Mouse (Mus musculus) embryonic facial prominence, embryonic 10.5 days (tissue): Measurements from ENCODE around the gene Tradd. TPM values are rescaled to one million over a fixed set of nuclear protein-coding genes. Genes with fewer than 3 reads are reported as not detected.

ENCODE experiments used
- DNase-seq: peaks from one replicate; pipeline ENCODE4 v3.0.0-alpha.2; 2017; ENCODE audit warnings: low spot score
- H3K27ac ChIP-seq: fragments of 300-500 bp; sonication (generic); replicated peaks from 2 replicates; pipeline ENCODE4 v1.5.1; 2016; ENCODE audit warnings: mild to moderate bottlenecking
- H3K27me3 ChIP-seq: fragments of 300-500 bp; sonication (generic); replicated peaks from 2 replicates; pipeline ENCODE4 v1.6.1; 2016; ENCODE audit warnings: low read depth, mild to moderate bottlenecking; ENCODE audit not compliant: poor library complexity, severe bottlenecking
- H3K36me3 ChIP-seq: fragments of 300-500 bp; sonication (generic); replicated peaks from 2 replicates; pipeline ENCODE4 v1.6.1; 2016; ENCODE audit warnings: mild to moderate bottlenecking, moderate library complexity
- H3K4me1 ChIP-seq: fragments of 300-500 bp; sonication (generic); 2 replicates; pipeline ENCODE4 v1.6.1; 2016
- H3K4me3 ChIP-seq: fragments of 300-500 bp; sonication (generic); 2 replicates; pipeline ENCODE4 v1.5.1; 2016; ENCODE audit warnings: mild to moderate bottlenecking, moderate library complexity
- H3K9me3 ChIP-seq: fragments of 300-500 bp; sonication (generic); 2 replicates; pipeline ENCODE4 v1.6.1; 2016; ENCODE audit warnings: mild to moderate bottlenecking
- WGBS: fragments of 180-500 bp; shearing (Covaris S2); methylation state at CpG from one replicate; pipeline ENCODE4 v1.1.7; 2016; 5-methylcytosine and 5-hydroxymethylcytosine counted together
- polyA plus RNA-seq: library from polyadenylated mRNA; unstranded; fragments of >200 nt; fragmentation: Nextera tagmentation; extraction: Ambion mirVana; gene quantifications from 2 replicates; pipeline ENCODE4 v1.2.1, GENCODE M21; 2016

Tradd gene
- polyA plus RNA-seq, 1 experiment from 2014 or later: 16.7 TPM

DNA sequence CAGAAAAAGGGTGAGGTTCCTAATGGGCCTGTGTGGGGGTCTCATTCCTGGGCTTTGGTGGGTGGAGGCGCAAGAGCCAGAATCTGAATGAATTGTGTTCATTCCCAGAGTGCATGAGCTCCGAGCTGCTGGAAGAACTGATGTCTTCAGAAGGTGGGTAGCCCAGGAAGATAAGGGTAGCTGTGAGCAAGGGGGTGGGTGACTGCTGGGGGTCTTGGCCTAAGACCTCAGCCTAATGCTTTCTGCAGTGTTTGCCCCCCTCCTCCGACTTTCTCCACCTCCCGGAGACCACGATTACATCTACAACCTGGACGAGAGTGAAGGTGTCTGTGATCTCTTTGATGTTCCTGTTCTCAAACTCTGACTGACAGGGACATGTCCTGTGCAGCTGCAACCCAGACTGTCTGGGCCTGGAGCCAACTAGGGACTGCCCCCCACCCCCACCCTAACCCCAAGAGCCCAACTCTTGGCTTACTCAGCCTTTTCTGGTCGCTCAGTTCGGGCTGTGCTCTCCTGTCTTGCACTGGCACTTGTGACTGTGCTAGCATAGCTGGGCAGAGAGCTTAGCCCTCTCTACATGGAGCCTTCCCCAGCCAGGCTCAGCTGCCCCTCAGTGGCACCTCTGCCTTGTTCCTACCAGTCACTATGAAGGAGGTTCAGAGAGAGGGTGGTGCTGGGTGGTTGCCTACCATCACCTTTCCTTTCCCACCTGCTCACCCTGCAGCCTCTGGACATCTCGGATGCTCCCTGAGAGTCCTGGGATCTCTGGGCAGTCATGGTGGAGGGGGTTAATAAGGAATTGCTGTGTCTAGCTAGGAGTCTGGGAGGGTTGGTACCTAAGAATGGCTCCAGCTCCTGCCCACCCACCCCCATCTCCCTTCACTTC is 40.2 kb upstream of the Tradd start:
- Histone ChIP-seq H3K9me3 (no peaks in the 10 kb centered on the region), H3K36me3 (peaks cover 87% of the 10 kb centered on the region)
- no peak for DNase-seq

DNA sequence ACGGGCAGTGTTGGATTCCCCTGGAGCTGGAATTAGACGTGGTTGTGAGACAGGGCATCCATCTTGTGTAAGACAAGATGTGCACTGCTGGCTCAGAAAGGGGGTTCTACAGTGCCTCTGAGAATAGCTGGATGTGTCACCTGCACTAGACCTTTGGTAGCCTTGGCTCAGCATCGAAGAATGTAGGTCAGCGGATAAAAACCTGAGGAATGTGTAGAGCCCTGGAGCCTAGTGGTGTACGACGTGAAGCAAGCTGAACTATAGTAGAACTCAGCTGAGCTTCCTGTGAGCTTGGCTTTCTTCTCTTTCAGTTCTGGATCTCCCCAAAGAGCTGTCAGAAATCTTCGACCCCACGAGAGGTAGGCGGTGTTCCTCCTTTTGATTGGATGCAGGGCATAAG is 39.5 kb upstream of the Tradd start:
- H3K4me1 ChIP-seq: peaks cover 31% of the 10 kb centered on the region
- no peaks in the 10 kb centered on the region for H3K27me3 ChIP-seq
- no peak overlapping the region for H3K4me3 ChIP-seq
- H3K9me3 ChIP-seq: no peaks in the 10 kb centered on the region
- DNase-seq: no peak
- WGBS: 86% methylated on average over 9 of the region's 9 CpGs
- peaks cover 86% of the 10 kb centered on the region for H3K36me3 ChIP-seq
- H3K27ac ChIP-seq: no peak overlapping the region

More for the DNA sequence above, 40.2 kb upstream of the Tradd start:
- Histone ChIP-seq H3K27ac (no peak overlapping the region), H3K4me3 (no peak overlapping the region), H3K27me3 (no peaks in the 10 kb centered on the region), H3K4me1 (peaks cover 27% of the 10 kb centered on the region)
- 83% methylated on average over 9 of the region's 9 CpGs for WGBS

DNA sequence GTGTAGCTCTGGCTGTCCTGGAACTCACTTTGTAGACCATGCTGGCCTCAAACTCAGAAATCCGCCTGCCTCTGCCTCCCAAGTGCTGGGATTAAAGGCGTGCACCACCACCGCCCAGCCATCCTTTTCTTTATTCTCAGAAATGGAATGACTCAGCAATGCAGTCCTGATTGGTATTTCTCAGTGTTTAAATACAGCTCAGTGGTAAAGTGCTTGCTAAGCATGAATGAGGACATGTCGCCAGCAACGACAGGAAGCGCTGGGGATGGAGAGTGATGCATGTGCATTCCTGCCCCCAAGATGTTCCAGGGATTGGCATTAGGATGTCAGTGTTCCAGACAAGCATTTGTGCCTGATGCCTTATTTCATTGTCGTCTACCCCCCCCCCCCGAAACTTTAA is 39.0 kb upstream of the Tradd start:
- 87% methylated on average over 8 of the region's 8 CpGs for WGBS
- H3K4me3 ChIP-seq: no peak overlapping the region
- H3K27ac ChIP-seq: no peak overlapping the region
- H3K9me3 ChIP-seq: no peaks in the 10 kb centered on the region
- H3K4me1 ChIP-seq: peaks cover 35% of the 10 kb centered on the region
- DNase-seq: no peak
- no peaks in the 10 kb centered on the region for H3K27me3 ChIP-seq
- H3K36me3 ChIP-seq: peaks cover 86% of the 10 kb centered on the region

DNA sequence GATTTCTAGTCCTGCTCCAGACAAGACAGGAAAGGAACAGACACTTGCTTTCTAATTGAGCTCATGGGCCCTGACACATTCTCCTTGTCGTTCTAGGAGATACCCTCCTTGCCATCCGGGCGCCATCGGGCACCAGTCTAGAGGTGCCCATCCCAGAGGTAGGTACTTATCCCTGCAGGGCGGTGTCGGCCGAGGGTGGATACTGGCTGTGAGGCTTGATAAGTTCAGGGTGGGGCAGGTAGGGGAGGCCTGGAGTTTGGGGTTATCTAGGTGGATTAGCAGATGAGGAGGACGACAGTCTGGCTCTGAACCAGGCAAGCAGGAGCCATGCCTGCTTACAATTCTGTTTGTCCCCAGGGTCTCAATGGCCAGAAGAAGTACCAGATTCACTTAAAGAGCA is 35.6 kb upstream of the Tradd start:
- Histone ChIP-seq H3K4me1 (peaks cover 29% of the 10 kb centered on the region), H3K9me3 (no peaks in the 10 kb centered on the region), H3K27me3 (peaks cover 4% of the 10 kb centered on the region; the same call in 1 of the 2 replicates), H3K36me3 (peaks cover 64% of the 10 kb centered on the region), H3K27ac (no peak overlapping the region), H3K4me3 (no peak overlapping the region)
- WGBS: 92% methylated on average over 8 of the region's 8 CpGs
- no peak for DNase-seq

DNA sequence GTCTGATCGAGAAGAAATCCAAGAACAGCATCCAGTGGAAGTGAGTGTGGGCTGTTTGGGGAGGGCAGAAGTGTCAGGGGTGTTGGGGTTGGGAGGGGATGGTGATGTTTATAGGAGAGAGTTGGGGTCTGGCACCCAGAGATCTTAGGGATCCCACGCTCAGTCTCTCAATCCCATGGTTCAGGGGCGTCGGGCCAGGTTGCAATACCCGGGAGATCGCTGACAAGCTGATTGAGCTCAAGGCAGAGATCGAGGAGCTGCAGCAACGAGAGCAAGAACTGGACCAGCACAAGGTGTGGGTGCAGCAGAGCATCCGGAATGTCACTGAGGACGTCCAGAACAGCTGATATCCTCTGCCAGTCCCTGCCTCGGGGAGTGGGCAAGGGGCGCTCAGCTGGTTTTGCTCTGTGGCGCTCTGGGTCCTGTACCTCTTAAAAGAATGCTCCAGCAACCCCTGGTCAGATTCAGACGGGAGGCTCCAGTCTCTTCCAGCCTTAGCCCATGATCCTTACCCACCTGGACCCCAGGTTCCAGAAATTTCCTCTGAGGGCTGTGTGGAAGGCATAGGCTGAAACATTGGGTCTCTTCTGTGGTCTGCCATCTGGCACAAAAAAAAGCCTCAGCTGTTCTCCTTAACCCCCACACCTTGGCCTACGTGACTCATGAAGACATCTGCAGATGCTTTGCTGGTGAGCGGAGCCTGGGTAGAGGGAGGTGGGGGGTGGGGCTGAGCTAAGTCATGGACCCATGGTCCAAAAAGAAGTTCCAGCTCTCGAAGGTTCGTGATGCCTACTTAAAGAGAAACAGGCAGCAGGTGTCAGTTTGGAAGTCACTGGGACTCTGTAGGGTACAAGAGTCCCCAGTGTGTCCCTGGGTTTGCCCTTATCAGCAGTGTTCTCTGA is 34.2 kb upstream of the Tradd start:
- H3K4me1 ChIP-seq: peaks cover 21% of the 10 kb centered on the region
- DNase-seq: no peak
- H3K36me3 ChIP-seq: peaks cover 51% of the 10 kb centered on the region
- 65% methylated on average over 18 of the region's 18 CpGs for WGBS
- no peaks in the 10 kb centered on the region for H3K9me3 ChIP-seq
- H3K4me3 ChIP-seq: peak overlapping the region; percentile 97
- H3K27me3 ChIP-seq: peaks cover 8% of the 10 kb centered on the region; the same call in 1 of the 2 replicates
- H3K27ac ChIP-seq: peak overlapping the region; percentile 90

DNA sequence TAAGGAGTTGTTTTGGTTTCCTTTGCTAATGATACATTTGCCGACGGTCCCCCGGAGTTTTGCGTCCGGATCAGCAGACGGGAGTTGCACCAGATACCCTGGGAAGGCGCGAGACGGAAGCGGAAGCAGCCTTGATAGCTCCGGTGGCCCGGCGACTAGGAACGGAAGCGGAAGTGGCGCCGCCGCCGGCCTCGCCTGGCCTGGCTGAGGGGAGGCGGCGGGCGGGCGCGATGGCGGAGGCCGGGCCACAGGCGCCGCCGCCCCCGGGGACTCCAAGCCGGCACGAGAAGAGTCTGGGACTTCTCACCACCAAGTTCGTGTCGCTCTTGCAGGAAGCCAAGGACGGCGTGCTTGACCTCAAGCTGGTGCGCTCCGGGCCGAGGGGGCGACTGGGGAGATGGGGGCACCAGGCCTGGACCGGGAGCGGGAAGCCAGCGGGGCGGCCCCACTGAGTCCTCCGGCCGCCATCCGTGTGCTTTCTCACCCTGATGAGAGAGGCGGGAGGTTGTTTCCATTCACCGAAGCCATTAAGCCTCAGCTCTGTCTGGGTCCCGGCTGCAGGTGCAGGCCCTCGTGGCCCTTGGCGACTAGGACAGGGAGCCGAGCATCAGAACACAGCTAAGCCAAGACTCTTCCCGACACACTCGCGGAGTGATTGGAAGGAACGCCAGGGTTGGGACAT is 33.2 kb upstream of the Tradd start, which contains the start of gene E2f4:
TSS of gene E2f4 (plus strand) at position 153 of the 682 bp plus-strand sequence.
- DNase-seq: peak; percentile 96
- peak within 1 kb of the TSS; percentile 90 for H3K27ac ChIP-seq
- H3K27me3 ChIP-seq: peaks cover 18% of the 10 kb centered on the region
- WGBS: under 1% methylated on average over 58 of the region's 58 CpGs
- H3K9me3 ChIP-seq: no peaks in the 10 kb centered on the region
- H3K4me1 ChIP-seq: peaks cover 21% of the 10 kb centered on the region
- peaks cover 41% of the 10 kb centered on the region for H3K36me3 ChIP-seq
- H3K4me3 ChIP-seq: peak within 1 kb of the TSS; percentile 97

DNA sequence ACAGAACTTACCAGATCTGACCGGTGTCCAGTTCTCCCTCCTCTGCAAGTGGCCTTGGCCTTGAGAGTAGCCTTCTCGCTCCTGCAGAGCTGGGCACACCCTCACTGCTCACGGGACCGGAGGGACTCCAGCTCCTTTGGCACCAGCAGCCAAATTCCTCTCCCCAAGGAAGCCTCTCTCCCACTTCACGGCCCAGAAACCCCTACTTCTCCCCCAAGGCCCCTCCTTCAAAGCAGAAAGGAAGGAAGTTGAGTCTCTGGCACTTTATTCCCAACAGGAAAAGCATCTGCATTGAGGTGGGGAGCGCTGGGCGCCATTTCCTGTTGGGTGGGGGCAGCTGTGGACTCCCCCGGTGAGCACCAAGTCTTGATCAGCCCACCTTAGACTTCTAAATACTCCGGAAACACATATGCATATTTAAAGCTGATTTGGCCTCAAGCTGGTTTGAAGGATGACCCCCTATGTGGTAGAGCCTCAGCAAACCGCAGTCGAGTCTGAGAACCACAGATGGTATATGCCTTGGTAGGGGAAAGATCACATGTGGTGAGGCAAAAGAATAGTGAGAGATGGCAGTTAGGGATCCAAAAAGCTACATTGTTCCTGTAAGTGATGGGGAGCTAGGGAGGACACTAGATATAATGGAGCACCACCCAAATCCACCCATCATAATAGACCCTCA is 31.6 kb upstream of the Tradd start, which contains the start of gene Exoc3l:
TSS of gene Exoc3l (minus strand) at position 207 of the 679 bp plus-strand sequence.
- H3K9me3 ChIP-seq: no peaks in the 10 kb centered on the region
- peak within 1 kb of the TSS; percentile 97 for H3K4me3 ChIP-seq
- peaks cover 27% of the 10 kb centered on the region for H3K27me3 ChIP-seq
- WGBS: 70% methylated on average over 11 of the region's 11 CpGs
- peaks cover 25% of the 10 kb centered on the region for H3K36me3 ChIP-seq
- H3K4me1 ChIP-seq: peaks cover 21% of the 10 kb centered on the region
- H3K27ac ChIP-seq: peak within 1 kb of the TSS; percentile 90
- DNase-seq: no peak

DNA sequence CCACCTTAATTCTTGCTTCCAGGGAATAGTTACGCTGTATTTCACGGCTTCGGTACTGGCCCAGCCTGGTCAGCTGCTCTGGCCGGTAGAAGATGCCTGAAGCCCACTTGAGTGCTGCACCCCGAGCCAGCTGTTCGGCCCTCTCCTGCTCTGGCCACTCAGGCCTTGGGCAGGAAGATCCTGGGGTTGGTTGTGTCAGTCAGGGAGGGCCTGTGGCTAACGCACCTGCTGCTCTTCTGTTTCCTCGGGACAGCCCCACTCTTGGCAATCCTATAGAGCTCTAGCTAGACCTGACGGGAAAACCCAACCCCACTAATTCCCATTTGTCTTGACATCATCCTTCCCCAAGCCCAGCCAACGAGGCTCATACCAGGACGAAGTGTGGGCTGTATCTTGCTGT is 30.8 kb upstream of the Tradd start:
- Histone ChIP-seq H3K27me3 (peaks cover 35% of the 10 kb centered on the region), H3K4me3 (peak overlapping the region; percentile 37), H3K27ac (no peak overlapping the region), H3K9me3 (no peaks in the 10 kb centered on the region), H3K4me1 (peaks cover 27% of the 10 kb centered on the region), H3K36me3 (peaks cover 17% of the 10 kb centered on the region)
- 70% methylated on average over 11 of the region's 11 CpGs for WGBS
- no peak for DNase-seq

DNA sequence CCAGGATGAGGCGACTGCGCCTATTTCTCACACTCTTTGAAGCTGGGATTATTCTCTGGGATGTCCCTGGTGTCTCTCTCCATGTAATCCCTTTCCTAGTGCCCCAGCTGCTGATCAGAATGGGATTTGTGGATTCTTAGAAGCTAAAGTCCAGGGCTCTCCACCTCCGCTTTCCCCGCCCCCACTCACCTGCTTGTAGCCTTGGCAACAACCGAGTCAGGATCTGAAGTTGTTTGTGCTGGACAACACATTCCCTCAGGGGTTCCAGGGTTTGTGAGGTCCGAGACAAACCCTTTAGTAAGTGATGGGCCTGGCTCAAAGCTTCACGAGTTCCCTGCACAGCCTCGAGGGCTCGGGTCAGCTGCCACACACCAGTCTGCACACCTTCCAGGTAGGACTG is 30.4 kb upstream of the Tradd start:
- Histone ChIP-seq H3K9me3 (no peaks in the 10 kb centered on the region), H3K27me3 (peaks cover 39% of the 10 kb centered on the region), H3K4me3 (peak overlapping the region; percentile 37), H3K27ac (no peak overlapping the region), H3K36me3 (peaks cover 12% of the 10 kb centered on the region), H3K4me1 (peaks cover 32% of the 10 kb centered on the region)
- WGBS: 63% methylated on average over 9 of the region's 9 CpGs
- DNase-seq: no peak

DNA sequence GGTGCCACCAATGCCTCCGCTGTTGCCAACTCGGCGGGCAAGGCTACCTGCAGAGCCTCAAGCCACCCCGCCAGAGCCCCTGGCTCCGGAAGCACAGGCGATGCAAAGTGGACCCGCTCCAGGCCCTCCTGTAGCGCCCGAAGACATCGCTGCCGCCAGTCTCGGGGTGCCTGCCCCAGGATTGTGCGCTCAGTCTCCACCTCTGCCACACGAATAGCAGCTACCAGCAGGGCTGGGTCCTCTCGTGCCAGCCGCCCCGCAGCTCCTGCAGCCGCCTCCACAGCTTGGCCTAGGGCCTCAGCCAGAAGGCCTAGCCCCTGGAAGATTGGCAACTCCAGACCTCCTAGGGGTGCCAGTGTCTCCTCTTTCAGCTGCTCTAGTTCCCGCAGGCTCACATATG is 29.0 kb upstream of the Tradd start:
- Histone ChIP-seq H3K27me3 (peaks cover 42% of the 10 kb centered on the region), H3K4me3 (no peak overlapping the region), H3K36me3 (no peaks in the 10 kb centered on the region), H3K4me1 (peaks cover 37% of the 10 kb centered on the region), H3K27ac (no peak overlapping the region), H3K9me3 (no peaks in the 10 kb centered on the region)
- no peak for DNase-seq
- 67% methylated on average over 19 of the region's 19 CpGs for WGBS

DNA sequence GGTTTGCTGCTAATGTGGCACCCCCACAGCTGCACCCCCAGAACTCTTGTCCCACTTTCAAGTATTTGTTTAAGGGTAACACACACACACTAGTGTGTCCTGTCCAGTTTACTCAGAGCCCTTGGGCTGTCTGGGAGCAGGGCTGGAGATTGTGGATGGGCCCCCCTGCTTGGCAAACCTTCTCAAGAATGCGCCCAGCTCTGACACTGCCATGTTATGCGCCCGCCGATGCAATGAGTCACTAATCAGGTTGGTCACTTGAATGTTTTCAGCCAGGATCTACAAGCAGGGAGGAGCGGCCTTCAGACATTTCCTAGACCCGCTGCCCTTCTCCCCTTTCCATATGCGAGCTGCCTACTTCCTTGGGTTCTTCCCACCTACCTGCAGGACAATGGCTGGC is 28.1 kb upstream of the Tradd start:
- 85% methylated on average over 7 of the region's 7 CpGs for WGBS
- peaks cover 42% of the 10 kb centered on the region for H3K27me3 ChIP-seq
- H3K4me3 ChIP-seq: no peak overlapping the region
- peaks cover 39% of the 10 kb centered on the region for H3K4me1 ChIP-seq
- H3K27ac ChIP-seq: no peak overlapping the region
- DNase-seq: no peak
- no peaks in the 10 kb centered on the region for H3K9me3 ChIP-seq
- no peaks in the 10 kb centered on the region for H3K36me3 ChIP-seq
